Mouse (Mus musculus) heart, postnatal 0 days (tissue): ENCODE measurements at regions not wholly inside any gene's neighbourhood (a gene's known extent, or its start where the extent isn't known, plus 50 kb on each side); places are given as distances from the start of the nearest gene placed in this dataset.

Experiments
- ATAC-seq: fragments of 200-750 bp; cut with Nextera tagmentation; 2 replicates; pipeline ENCODE4 v1.8.0; 2017; ENCODE audit warnings: low read depth, moderate number of reproducible peaks, moderate library complexity; ENCODE audit not compliant: insufficient read depth
- DNase-seq: peaks from one replicate; pipeline ENCODE4 v3.0.0-alpha.2; 2016; ENCODE audit warnings: low spot score
- H3K27ac ChIP-seq: fragments of 300-500 bp; sonication (generic); 2 replicates; pipeline ENCODE4 v1.5.1; 2014; ENCODE audit warnings: low read depth, mild to moderate bottlenecking
- H3K27me3 ChIP-seq: fragments of 300-500 bp; sonication (generic); 2 replicates; pipeline ENCODE4 v1.6.1; 2014; ENCODE audit warnings: low read length, mixed read lengths; ENCODE audit not compliant: control insufficient read depth, insufficient read depth
- H3K36me3 ChIP-seq: fragments of 300-500 bp; sonication (generic); replicated peaks from 2 replicates; pipeline ENCODE4 v1.6.1; 2014; ENCODE audit warnings: low read length, mixed read lengths; ENCODE audit not compliant: control insufficient read depth, insufficient read depth
- H3K4me1 ChIP-seq: fragments of 300-500 bp; sonication (generic); 2 replicates; pipeline ENCODE4 v1.6.1; 2014; ENCODE audit warnings: antibody characterized with exemption; ENCODE audit not compliant: control insufficient read depth, insufficient read depth
- H3K4me2 ChIP-seq: fragments of 300-500 bp; sonication (generic); 2 replicates; pipeline ENCODE4 v1.6.1; 2014; ENCODE audit warnings: low read depth, mild to moderate bottlenecking, low read length, moderate library complexity
- H3K4me3 ChIP-seq: fragments of 300-500 bp; sonication (generic); 2 replicates; pipeline ENCODE4 v1.5.1; 2014; ENCODE audit warnings: low read depth, low read length
- H3K9ac ChIP-seq: fragments of 300-500 bp; sonication (generic); replicated peaks from 2 replicates; pipeline ENCODE4 v1.6.1; 2014; ENCODE audit warnings: low read depth, low read length, mixed read lengths
- H3K9me3 ChIP-seq: fragments of 300-500 bp; sonication (generic); replicated peaks from 2 replicates; pipeline ENCODE4 v1.6.1; 2016; ENCODE audit warnings: low read length; ENCODE audit not compliant: control insufficient read depth
- CTCF ChIP-seq: IDR thresholded peaks from 2 replicates; pipeline ENCODE4 v1.5.1; 2016; ENCODE audit warnings: antibody characterized with exemption, control low read depth, low read depth
- EP300 ChIP-seq: IDR thresholded peaks from 2 replicates; pipeline ENCODE4 v1.6.1; 2016; ENCODE audit warnings: antibody characterized with exemption, low read depth
- WGBS: fragments of 180-500 bp; shearing (Covaris S2); extraction: QIAGEN DNeasy Blood & Tissue Kit; methylation state at CpG from one replicate; pipeline ENCODE4 v1.1.7; 2014; 5-methylcytosine and 5-hydroxymethylcytosine counted together

- Histone ChIP-seq H3K4me3 (no peak overlapping the region), H3K4me2 (no peak overlapping the region), H3K9ac (no peak overlapping the region), H3K4me1 (peaks cover 16% of the 10 kb centered on the region; the same call in 1 of the 2 replicates), H3K36me3 (no peaks in the 10 kb centered on the region), H3K9me3 (no peaks in the 10 kb centered on the region), H3K27me3 (no peaks in the 10 kb centered on the region), H3K27ac (no peak overlapping the region)
- ATAC-seq (no peak), DNase-seq (no peak)
- 33% methylated on average over 10 of the region's 10 CpGs for WGBS
- no peak for TF ChIP-seq CTCF
- no peak for TF ChIP-seq EP300
Measured at GRCm38 (mm10) chr2:166348654-166349053, 193.2 kb upstream of the Sulf2 start.

DNA sequence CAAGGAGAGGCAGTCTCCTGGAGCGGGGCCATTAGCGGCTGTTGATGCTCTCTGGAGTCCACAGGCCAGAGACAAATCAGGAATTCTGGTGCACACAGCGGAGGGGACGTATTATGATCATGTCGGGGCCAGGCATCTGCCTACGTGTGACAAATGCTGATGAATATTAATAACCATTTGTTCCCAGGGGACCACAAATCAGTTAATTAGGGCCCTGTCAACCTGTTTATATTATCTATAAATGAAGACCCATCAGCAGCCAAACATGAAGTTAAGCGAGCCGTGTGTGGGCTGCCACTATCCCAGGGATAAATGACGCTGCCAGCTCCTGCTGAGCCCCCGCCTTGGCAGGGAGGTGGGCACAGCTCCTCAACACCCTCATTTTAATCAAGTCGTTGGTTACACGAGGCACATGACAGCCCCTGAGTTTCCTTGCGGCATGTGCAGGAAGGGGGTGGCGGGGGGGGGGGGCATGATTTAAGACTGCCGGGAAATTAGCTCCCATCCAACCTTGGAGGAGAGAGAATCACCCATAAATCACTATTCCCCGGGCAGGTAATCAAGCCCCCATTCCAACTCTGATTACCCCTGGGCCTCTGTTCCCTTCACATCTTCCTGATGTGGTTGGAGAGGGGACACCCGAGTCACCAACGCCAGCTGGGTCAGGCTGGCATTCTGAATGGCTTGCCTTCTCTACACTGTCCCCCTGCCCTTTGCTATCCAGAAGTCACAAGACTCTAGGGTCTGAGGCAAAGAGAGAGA lies 191.1 kb upstream of the Sulf2 start:
- DNase-seq: no peak
- no peak overlapping the region for H3K9ac ChIP-seq
- peaks cover 14% of the 10 kb centered on the region; the same call in 1 of the 2 replicates for H3K4me1 ChIP-seq
- H3K4me3 ChIP-seq: no peak overlapping the region
- no peaks in the 10 kb centered on the region for H3K36me3 ChIP-seq
- H3K9me3 ChIP-seq: no peaks in the 10 kb centered on the region
- ATAC-seq: no peak
- H3K27ac ChIP-seq: no peak overlapping the region
- WGBS: 78% methylated on average over 18 of the region's 18 CpGs
- no peak overlapping the region for H3K4me2 ChIP-seq
- H3K27me3 ChIP-seq: no peaks in the 10 kb centered on the region
- TF ChIP-seq EP300 (no peak), CTCF (no peak)

GRCm38 (mm10) chr2:166343551-166344340 lies 188.3 kb upstream of the Sulf2 start:
- ATAC-seq (no peak), DNase-seq (no peak)
- Histone ChIP-seq H3K4me2 (no peak overlapping the region), H3K36me3 (no peaks in the 10 kb centered on the region), H3K9ac (no peak overlapping the region), H3K27ac (no peak overlapping the region), H3K4me3 (no peak overlapping the region), H3K27me3 (no peaks in the 10 kb centered on the region), H3K4me1 (peaks cover 14% of the 10 kb centered on the region; the same call in 1 of the 2 replicates), H3K9me3 (no peaks in the 10 kb centered on the region)
- TF ChIP-seq EP300: no peak
- no peak for TF ChIP-seq CTCF
- whole genome bisulfite sequencing: 49% methylated on average over 10 of the region's 10 CpGs

- Histone ChIP-seq H3K9me3 (no peaks in the 10 kb centered on the region), H3K4me1 (peaks cover 10% of the 10 kb centered on the region; the same call in 1 of the 2 replicates), H3K27ac (no peak overlapping the region), H3K4me3 (no peak overlapping the region), H3K36me3 (no peaks in the 10 kb centered on the region), H3K9ac (no peak overlapping the region), H3K4me2 (no peak overlapping the region), H3K27me3 (no peaks in the 10 kb centered on the region)
- WGBS: 53% methylated on average over 9 of the region's 9 CpGs
- DNase-seq: no peak
- ATAC-seq: peak; percentile 28; the same call in 1 of the 2 replicates
- no peak for TF ChIP-seq CTCF
- TF ChIP-seq EP300: no peak
Measured at GRCm38 (mm10) chr2:166342407-166342806, 186.9 kb upstream of the Sulf2 start.

DNA sequence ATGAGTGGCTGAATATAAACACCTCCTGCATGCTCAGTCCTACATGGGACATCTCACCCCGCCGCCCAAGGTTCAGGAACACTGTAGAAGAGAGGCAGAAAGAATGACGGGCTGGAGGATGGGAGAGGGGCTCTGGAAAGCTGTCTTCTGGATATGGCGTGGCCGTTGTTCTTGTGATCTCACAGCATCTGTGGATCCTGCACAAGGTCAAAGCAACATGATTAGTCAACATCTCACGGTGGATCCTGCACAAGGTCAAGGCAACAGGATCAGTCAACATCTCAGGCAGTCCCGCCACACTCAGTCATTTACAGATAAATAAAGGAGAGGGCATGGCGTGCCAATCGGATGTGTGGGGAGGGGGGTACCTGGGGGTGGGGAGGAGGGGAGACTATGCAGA lies 184.7 kb upstream of the Sulf2 start:
- DNase-seq: no peak
- TF ChIP-seq CTCF: no peak
- no peak for TF ChIP-seq EP300
- Histone ChIP-seq H3K9me3 (no peaks in the 10 kb centered on the region), H3K27me3 (no peaks in the 10 kb centered on the region), H3K4me2 (no peak overlapping the region), H3K4me1 (peaks cover 13% of the 10 kb centered on the region; the same call in 1 of the 2 replicates), H3K27ac (no peak overlapping the region), H3K9ac (no peak overlapping the region), H3K4me3 (no peak overlapping the region), H3K36me3 (no peaks in the 10 kb centered on the region)
- WGBS: 87% methylated on average over 9 of the region's 9 CpGs
- no peak for ATAC-seq
